Comparison of ENCODE assay signal across 13 mouse cellular contexts in genomic region chr2:93961716-93962115, GRCm38 (mm10). TPM values are rescaled to one million over a fixed set of nuclear protein-coding genes. Genes with fewer than 3 reads are reported as not detected.
DNase-seq lines count a peak whose midpoint lies in the region; TF ChIP-seq lines count a peak whose summit lies in the region.
"Had no signal": no experiment of that assay in that cellular context is flagged by ENCODE, and none has a peak within 500 bp of the region (broad histone marks: within the 10 kb centered on the region; RNA-seq: fewer than 3 reads in every experiment).

No protein-coding gene starts in this region.

- H3K4me3 ChIP-seq in gastrocnemius, adult 2 months, result no peak overlapping the region
- H3K4me3 ChIP-seq in small intestine, adult 2 months (ENCODE audit: low read depth, low read length), result no peak overlapping the region
- H3K4me3 ChIP-seq: erythroblast, embryonic 14.5 days; heart, adult 2 months; liver, embryonic 12.5 days had no signal

- 62% methylated on average over 8 of the region's 8 CpGs for WGBS in small intestine, adult 2 months

- TF ChIP-seq CTCF in gastrocnemius, adult 2 months (IDR thresholded peaks at IDR 0.05), result no peak
- TF ChIP-seq CTCF in small intestine, adult 2 months (IDR thresholded peaks at IDR 0.05; ENCODE audit: extremely low read depth, insufficient read length, insufficient replicate concordance, low read depth, low read length), result no peak

- TF ChIP-seq POLR2A in small intestine, adult 2 months (IDR thresholded peaks at IDR 0.05; ENCODE audit: low read depth, low read length), result no peak

- H3K27me3 ChIP-seq in small intestine, adult 2 months (ENCODE audit: control insufficient read depth, insufficient read depth, low read length), result peaks cover 5% of the 10 kb centered on the region

- H3K27ac ChIP-seq in gastrocnemius, adult 2 months, result peak overlapping the region; percentile 65
- H3K27ac ChIP-seq in small intestine, adult 2 months (ENCODE audit: insufficient read depth, low read depth, low read length), result peak overlapping the region; percentile 26; the same call in 1 of the 2 replicates
- H3K27ac ChIP-seq: heart, adult 2 months; liver, embryonic 12.5 days; stomach, postnatal 0 days had no signal

- DNase-seq in gastrocnemius, adult 2 months, result peak; percentile 57
- no peak for DNase-seq in gastrocnemius, postnatal 4 days (ENCODE audit: low spot score in 2 of 2)
- peak; percentile 27 to 32 for DNase-seq in spleen, postnatal 36 days (ENCODE audit: low spot score in 2 of 2)
- no peak for DNase-seq in spleen, postnatal 4 days (ENCODE audit: low spot score in 2 of 2)
- DNase-seq in heart, postnatal 4 days, result peak; percentile 44
- DNase-seq in urinary bladder, postnatal 36 days (ENCODE audit: low spot score in 2 of 2), result no peak
- no peak for DNase-seq in T-cell, adult 2 months (ENCODE audit: low spot score)

- H3K36me3 ChIP-seq in small intestine, adult 2 months (ENCODE audit: control insufficient read depth, insufficient read depth, low read length), result no peaks in the 10 kb centered on the region
- H3K36me3 ChIP-seq: liver, embryonic 12.5 days had no signal

- intact Hi-C loops in gastrocnemius, adult 2 months (cut with DNase I), result no loop called here

- H3K4me1 ChIP-seq in small intestine, adult 2 months (ENCODE audit: control insufficient read depth, insufficient read depth, insufficient read length, low read length), result peaks cover 7% of the 10 kb centered on the region; the same call in 1 of the 2 replicates

RNA-seq across cellular contexts. Expression of gene Gm13889, which starts 4.7 kb away (rescaled TPM):
- 1 to 10 TPM; 4.1 to 6.1 TPM for total RNA-seq in gastrocnemius, adult 2 months (2021)
- total RNA-seq in gastrocnemius, postnatal 4 days (2021), result 10 to 100 TPM; 29.8 to 35.1 TPM
- 10 to 100 TPM; 24.2 to 26.7 TPM for total RNA-seq in heart, postnatal 4 days (2021)
- 49.5 and 51.3 TPM in 2 replicates for polyA plus RNA-seq in small intestine, adult 2 months (2012; rRNA removed)

RNA-seq across cellular contexts. Expression of gene Gm27027, which starts 34.4 kb away (rescaled TPM):
- not detected for total RNA-seq in gastrocnemius, adult 2 months (2021)
- total RNA-seq in gastrocnemius, postnatal 4 days (2021), result not detected
- total RNA-seq in heart, postnatal 4 days (2021), result 1 to 10 TPM in 1 of 2 experiments, not detected in 1; 1.8 TPM
- 0.42 and 1.2 TPM in 2 replicates for polyA plus RNA-seq in small intestine, adult 2 months (2012; rRNA removed)
- total RNA-seq: heart, adult 2 months had no signal
- polyA plus RNA-seq: erythroblast, embryonic 14.5 days; heart, adult 2 months; liver, embryonic 12.5 days; Patski; stomach, postnatal 0 days had no signal

RNA-seq across cellular contexts. Expression of gene Alkbh3, which starts 48.9 kb away (rescaled TPM):
- total RNA-seq in gastrocnemius, adult 2 months (2021), result 10 to 100 TPM; 54.8 to 55.7 TPM
- total RNA-seq in gastrocnemius, postnatal 4 days (2021), result 10 to 100 TPM; 67.6 to 70.5 TPM
- 10 to 100 TPM; 72.4 to 82.2 TPM for total RNA-seq in heart, postnatal 4 days (2021)
- polyA plus RNA-seq in small intestine, adult 2 months (2012; rRNA removed), result 19.7 and 28.2 TPM in 2 replicates

Comparison
In these comparisons a context has a peak if more than half of its experiments do, and no peak if none do; other contexts are left out.
1. DNase-seq: peak in gastrocnemius, adult 2 months (single experiment), spleen, postnatal 36 days (2 of 2) and heart, postnatal 4 days (single experiment); none in gastrocnemius, postnatal 4 days (0 of 2), spleen, postnatal 4 days (0 of 2), urinary bladder, postnatal 36 days (0 of 2) and T-cell, adult 2 months (single experiment).